Mouse (Mus musculus) kidney, adult 2 months (tissue): Measurements from ENCODE around the gene Cox19.

ENCODE experiments used
- CTCF ChIP-seq: fragments of 200-500 bp; conservative IDR thresholded peaks from 2 replicates; pipeline ENCODE4 v1.5.1; 2011; ENCODE audit warnings: low read depth, mild to moderate bottlenecking, control low read depth, low read length, moderate library complexity, mixed read lengths; ENCODE audit not compliant: insufficient read depth, insufficient read length
- POLR2A ChIP-seq: fragments of 200-500 bp; IDR thresholded peaks from one replicate; pipeline ENCODE4 v1.6.1; 2011; ENCODE audit warnings: low read depth, low read length, control low read depth

GRCm38 (mm10) chr5:139294089-139294488 is 57.1 kb downstream of the Cox19 start:
- no peak for TF ChIP-seq POLR2A
- TF ChIP-seq CTCF = no peak
